28 mouse cellular contexts compared by ENCODE assay signal in genomic region chr14:33423003-33423402, GRCm38 (mm10). TPM values are rescaled to one million over a fixed set of nuclear protein-coding genes. Genes with fewer than 3 reads are reported as not detected.
"Had no signal": no experiment of that assay in that cellular context is flagged by ENCODE, and none has a peak within 500 bp of the region (broad histone marks: within the 10 kb centered on the region; RNA-seq: fewer than 3 reads in every experiment).

No protein-coding gene starts in this region.

- H3K27me3 ChIP-seq: heart, embryonic 13.5 days; heart, embryonic 15.5 days; hindbrain, embryonic 13.5 days; hindbrain, embryonic 15.5 days; kidney, embryonic 15.5 days; liver, embryonic 13.5 days had no signal

- H3K4me1 ChIP-seq: hindbrain, embryonic 13.5 days; hindbrain, embryonic 15.5 days had no signal

- ATAC-seq: hindbrain, postnatal 0 days; intestine, embryonic 16.5 days had no signal

- H3K9ac ChIP-seq: heart, embryonic 13.5 days; heart, embryonic 15.5 days; hindbrain, embryonic 13.5 days; hindbrain, embryonic 15.5 days; kidney, embryonic 15.5 days; liver, embryonic 13.5 days had no signal

- DNase-seq: gastrocnemius, adult 2 months; gastrocnemius, postnatal 10 days; gastrocnemius, postnatal 25 days; heart, adult 11 months; heart, adult 2 months; heart, postnatal 14 days; heart, postnatal 36 days; kidney, adult 11 months; kidney, adult 2 months; kidney, adult 9 months; kidney, postnatal 14 days; kidney, postnatal 36 days; layer of hippocampus, postnatal 36 days; liver; liver, embryonic 13.5 days had no signal

- H3K4me3 ChIP-seq: gastrocnemius, adult 2 months; heart, adult 2 months; heart, embryonic 13.5 days; heart, embryonic 15.5 days; hindbrain, embryonic 13.5 days; hindbrain, embryonic 15.5 days; kidney, embryonic 15.5 days; liver, embryonic 13.5 days had no signal

- H3K27ac ChIP-seq: gastrocnemius, adult 2 months; heart, adult 2 months; heart, embryonic 13.5 days; heart, embryonic 15.5 days; hindbrain, embryonic 13.5 days; hindbrain, embryonic 15.5 days; hindbrain, postnatal 0 days; kidney, embryonic 15.5 days; kidney, postnatal 0 days; liver, embryonic 13.5 days had no signal

- H3K4me2 ChIP-seq: heart, embryonic 11.5 days; heart, embryonic 13.5 days; heart, embryonic 15.5 days; hindbrain, embryonic 13.5 days; hindbrain, embryonic 15.5 days; kidney, embryonic 15.5 days; liver, embryonic 11.5 days; liver, embryonic 13.5 days had no signal

- H3K36me3 ChIP-seq: heart, embryonic 13.5 days; heart, embryonic 15.5 days; hindbrain, embryonic 13.5 days; hindbrain, embryonic 15.5 days; kidney, embryonic 15.5 days; liver, embryonic 13.5 days had no signal

- H3K9me3 ChIP-seq: heart, embryonic 13.5 days; heart, embryonic 15.5 days; hindbrain, embryonic 13.5 days; hindbrain, embryonic 15.5 days; kidney, embryonic 15.5 days; liver, embryonic 13.5 days had no signal

RNA-seq across cellular contexts. Expression of gene Frmpd2, which starts 48.5 kb away (rescaled TPM):
- total RNA-seq: gastrocnemius, adult 2 months; gastrocnemius, postnatal 25 days; gastrocnemius, postnatal 4 days; heart, adult 2 months; heart, postnatal 36 days; hematopoietic stem cell, adult 5-6 weeks had no signal
- polyA plus RNA-seq: heart, embryonic 13.5 days; hindbrain, embryonic 13.5 days; intestine, embryonic 16.5 days; kidney, postnatal 0 days; large intestine, adult 2 months; liver, embryonic 11.5 days; liver, embryonic 13.5 days had no signal
